In the genomic region with DNA sequence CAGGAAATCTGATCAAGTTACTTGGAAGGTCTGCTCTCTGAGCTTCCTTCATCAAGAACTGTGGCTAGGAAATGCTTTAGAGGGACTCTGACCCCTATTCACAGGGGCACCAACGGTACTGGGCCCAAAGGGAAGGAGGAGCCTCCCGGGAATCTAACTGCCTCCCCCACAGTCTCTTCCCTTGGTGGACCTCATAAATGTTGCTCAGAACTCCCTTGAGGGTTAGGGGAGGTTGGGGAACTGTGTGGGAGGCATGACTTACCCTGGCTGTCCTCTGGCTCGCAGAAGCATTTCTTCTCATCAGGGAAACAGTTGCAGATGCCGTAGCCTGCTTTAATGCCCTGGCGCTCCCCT, we compare ENCODE assay signal across 26 mouse cellular contexts. TPM values are rescaled to one million over a fixed set of nuclear protein-coding genes. Genes with fewer than 3 reads are reported as not detected.
DNase-seq lines count a peak whose midpoint lies in the region; ATAC-seq and TF ChIP-seq lines count a peak whose summit lies in the region.
"Had no signal": no experiment of that assay in that cellular context is flagged by ENCODE, and none has a peak within 500 bp of the region (broad histone marks: within the 10 kb centered on the region; RNA-seq: fewer than 3 reads in every experiment).

No protein-coding gene starts in this region.

- H3K9me3 ChIP-seq in intestine, embryonic 16.5 days (ENCODE audit: control insufficient read depth, low read length), result no peaks in the 10 kb centered on the region
- no peaks in the 10 kb centered on the region for H3K9me3 ChIP-seq in intestine, embryonic 15.5 days
- H3K9me3 ChIP-seq in kidney, postnatal 0 days (replicated peaks; ENCODE audit: low read length), result no peaks in the 10 kb centered on the region
- no peaks in the 10 kb centered on the region for H3K9me3 ChIP-seq in midbrain, postnatal 0 days (ENCODE audit: low read length)
- no peaks in the 10 kb centered on the region for H3K9me3 ChIP-seq in midbrain, embryonic 10.5 days (replicated peaks)
- H3K9me3 ChIP-seq: forebrain, embryonic 10.5 days; forebrain, embryonic 13.5 days; G1E; hindbrain, embryonic 10.5 days; hindbrain, embryonic 13.5 days had no signal

- TF ChIP-seq CTCF in kidney, postnatal 0 days (IDR thresholded peaks at IDR 0.05; ENCODE audit: low read depth), result no peak
- TF ChIP-seq CTCF in midbrain, postnatal 0 days (IDR thresholded peaks at IDR 0.05), result no peak

- H3K4me1 ChIP-seq in intestine, embryonic 16.5 days (ENCODE audit: control insufficient read depth, insufficient read depth, low read length), result no peaks in the 10 kb centered on the region
- no peaks in the 10 kb centered on the region for H3K4me1 ChIP-seq in intestine, embryonic 15.5 days (replicated peaks)
- 0 out of 2 replicates have a peak, but pooled peaks cover 6% of the 10 kb centered on the region for H3K4me1 ChIP-seq in kidney, postnatal 0 days (replicated peaks; ENCODE audit: insufficient read depth, low read length)
- no peaks in the 10 kb centered on the region for H3K4me1 ChIP-seq in midbrain, postnatal 0 days (ENCODE audit: insufficient read depth, low read length)
- no peaks in the 10 kb centered on the region for H3K4me1 ChIP-seq in midbrain, embryonic 10.5 days
- H3K4me1 ChIP-seq: forebrain, embryonic 10.5 days; forebrain, embryonic 13.5 days; hindbrain, embryonic 10.5 days; hindbrain, embryonic 13.5 days had no signal

- DNase-seq in kidney, postnatal 0 days (ENCODE audit: low spot score), result peak; percentile 65
- DNase-seq in kidney, adult 18-20 months, result no peak
- DNase-seq in midbrain, postnatal 0 days (ENCODE audit: low spot score), result no peak
- DNase-seq in midbrain, embryonic 10.5 days (ENCODE audit: low spot score), result no peak
- DNase-seq: adrenal gland, postnatal 10 days; adrenal gland, postnatal 36 days; B cell, adult 2 months; cerebellum, adult 18-20 months; cerebellum, adult 9-10 months; cerebellum, postnatal 14 days; gastrocnemius, postnatal 10 days; gastrocnemius, postnatal 36 days; heart, postnatal 36 days had no signal

- H3K4me2 ChIP-seq in intestine, embryonic 16.5 days (ENCODE audit: low read depth, low read length), result no peak overlapping the region
- no peak overlapping the region for H3K4me2 ChIP-seq in intestine, embryonic 15.5 days (replicated peaks)
- no peak overlapping the region for H3K4me2 ChIP-seq in kidney, postnatal 0 days (ENCODE audit: low read length)
- H3K4me2 ChIP-seq in midbrain, postnatal 0 days (ENCODE audit: low read depth, low read length, poor library complexity, severe bottlenecking), result no peak overlapping the region
- H3K4me2 ChIP-seq: forebrain, embryonic 13.5 days; heart, embryonic 11.5 days; hindbrain, embryonic 13.5 days had no signal

- no peaks in the 10 kb centered on the region for H3K36me3 ChIP-seq in intestine, embryonic 16.5 days (ENCODE audit: control insufficient read depth, insufficient read depth, low read length)
- H3K36me3 ChIP-seq in intestine, embryonic 15.5 days, result no peaks in the 10 kb centered on the region
- no peaks in the 10 kb centered on the region for H3K36me3 ChIP-seq in kidney, postnatal 0 days (ENCODE audit: insufficient read depth, low read length)
- H3K36me3 ChIP-seq in midbrain, postnatal 0 days (ENCODE audit: insufficient read depth, low read length), result peaks cover 10% of the 10 kb centered on the region; the same call in 1 of the 2 replicates
- H3K36me3 ChIP-seq in midbrain, embryonic 10.5 days, result no peaks in the 10 kb centered on the region
- H3K36me3 ChIP-seq: forebrain, embryonic 10.5 days; G1E; hindbrain, embryonic 10.5 days; hindbrain, embryonic 13.5 days had no signal

- no peak overlapping the region for H3K9ac ChIP-seq in intestine, embryonic 16.5 days (ENCODE audit: low read depth, low read length)
- H3K9ac ChIP-seq in intestine, embryonic 15.5 days, result no peak overlapping the region
- H3K9ac ChIP-seq in kidney, postnatal 0 days (ENCODE audit: low read depth, low read length), result no peak overlapping the region
- 0 out of 2 replicates have a peak overlapping the region, but pooled peaks have one; percentile 8 for H3K9ac ChIP-seq in midbrain, postnatal 0 days (replicated peaks; ENCODE audit: low read length, poor library complexity, severe bottlenecking)
- H3K9ac ChIP-seq: forebrain, embryonic 13.5 days; hindbrain, embryonic 13.5 days had no signal

- peak; percentile 64 for ATAC-seq in intestine, embryonic 16.5 days
- ATAC-seq in intestine, embryonic 15.5 days, result no peak; the same call in 1 of the 2 replicates
- ATAC-seq in kidney, postnatal 0 days (replicated peaks; ENCODE audit: low FRiP score, low read depth), result no peak
- ATAC-seq in midbrain, postnatal 0 days (ENCODE audit: low FRiP score), result no peak
- ATAC-seq: forebrain, embryonic 13.5 days; forebrain, embryonic 16.5 days; hindbrain, embryonic 16.5 days; Patski had no signal

- no peaks in the 10 kb centered on the region for H3K27me3 ChIP-seq in intestine, embryonic 16.5 days (replicated peaks; ENCODE audit: control insufficient read depth, insufficient read depth, low read length)
- H3K27me3 ChIP-seq in intestine, embryonic 15.5 days (replicated peaks), result no peaks in the 10 kb centered on the region
- no peaks in the 10 kb centered on the region for H3K27me3 ChIP-seq in kidney, postnatal 0 days (ENCODE audit: insufficient read depth, low read length)
- H3K27me3 ChIP-seq in midbrain, postnatal 0 days (ENCODE audit: insufficient read depth, low read length), result no peaks in the 10 kb centered on the region
- H3K27me3 ChIP-seq in midbrain, embryonic 10.5 days (ENCODE audit: low read depth, poor library complexity, severe bottlenecking), result no peaks in the 10 kb centered on the region
- H3K27me3 ChIP-seq: forebrain, embryonic 13.5 days; hindbrain, embryonic 13.5 days had no signal

- no peak overlapping the region for H3K27ac ChIP-seq in intestine, embryonic 16.5 days (ENCODE audit: low read length)
- H3K27ac ChIP-seq in intestine, embryonic 15.5 days, result no peak overlapping the region
- H3K27ac ChIP-seq in kidney, postnatal 0 days, result no peak overlapping the region
- H3K27ac ChIP-seq in midbrain, postnatal 0 days (ENCODE audit: low read depth, low read length), result no peak overlapping the region
- no peak overlapping the region for H3K27ac ChIP-seq in midbrain, embryonic 10.5 days (replicated peaks)
- H3K27ac ChIP-seq: forebrain, embryonic 10.5 days; forebrain, embryonic 13.5 days; hindbrain, embryonic 10.5 days; hindbrain, embryonic 13.5 days had no signal

- WGBS in intestine, embryonic 16.5 days, result 70% methylated on average over 5 of the region's 5 CpGs
- WGBS in intestine, embryonic 15.5 days, result 72% methylated on average over 5 of the region's 5 CpGs
- WGBS in kidney, postnatal 0 days, result 33% methylated on average over 5 of the region's 5 CpGs
- 82% methylated on average over 5 of the region's 5 CpGs for whole genome bisulfite sequencing in midbrain, postnatal 0 days
- 93% methylated on average over 5 of the region's 5 CpGs for WGBS in midbrain, embryonic 10.5 days

- no peak overlapping the region for H3K4me3 ChIP-seq in intestine, embryonic 16.5 days (ENCODE audit: low read length)
- no peak overlapping the region for H3K4me3 ChIP-seq in intestine, embryonic 15.5 days (replicated peaks)
- H3K4me3 ChIP-seq in kidney, postnatal 0 days (replicated peaks; ENCODE audit: low read depth, low read length), result no peak overlapping the region
- no peak overlapping the region for H3K4me3 ChIP-seq in midbrain, postnatal 0 days (ENCODE audit: low read depth, low read length)
- no peak overlapping the region for H3K4me3 ChIP-seq in midbrain, embryonic 10.5 days
- H3K4me3 ChIP-seq: forebrain, embryonic 10.5 days; forebrain, embryonic 13.5 days; hindbrain, embryonic 10.5 days; hindbrain, embryonic 13.5 days had no signal

RNA-seq across cellular contexts. Expression of gene Ret, which starts 23.6 kb away (rescaled TPM):
- polyA plus RNA-seq in intestine, embryonic 16.5 days (2015; fragmentation: Nextera tagmentation; extraction: Ambion mirVana), result 11.0 and 12.3 TPM in 2 replicates
- polyA plus RNA-seq in intestine, embryonic 15.5 days (2015; fragmentation: Nextera tagmentation; extraction: Ambion mirVana), result 14.7 and 16.7 TPM in 2 replicates
- 10.1 and 11.1 TPM in 2 replicates for polyA plus RNA-seq in kidney, postnatal 0 days (2015; fragmentation: Nextera tagmentation; extraction: Ambion mirVana)
- 24.6 and 27.1 TPM in 2 replicates for total RNA-seq in midbrain, postnatal 0 days (2014; rRNA removed)
- polyA plus RNA-seq in midbrain, postnatal 0 days (2015; fragmentation: Nextera tagmentation; extraction: Ambion mirVana), result 7.1 and 8.5 TPM in 2 replicates
- 1.2 and 2.1 TPM in 2 replicates for polyA plus RNA-seq in midbrain, embryonic 10.5 days (2016; fragmentation: Nextera tagmentation; extraction: Ambion mirVana)
- total RNA-seq: CH12.LX; granulocyte monocyte progenitor cell, adult 5-6 weeks had no signal
- polyA plus RNA-seq: G1E had no signal

RNA-seq across cellular contexts. Expression of gene Csgalnact2, which starts 35.0 kb away (rescaled TPM):
- 8.6 and 9.3 TPM in 2 replicates for polyA plus RNA-seq in intestine, embryonic 16.5 days (2015; fragmentation: Nextera tagmentation; extraction: Ambion mirVana)
- polyA plus RNA-seq in intestine, embryonic 15.5 days (2015; fragmentation: Nextera tagmentation; extraction: Ambion mirVana), result 10.4 and 12.1 TPM in 2 replicates
- polyA plus RNA-seq in kidney, postnatal 0 days (2015; fragmentation: Nextera tagmentation; extraction: Ambion mirVana), result 19.7 and 20.1 TPM in 2 replicates
- 13.0 and 15.8 TPM in 2 replicates for total RNA-seq in midbrain, postnatal 0 days (2014; rRNA removed)
- polyA plus RNA-seq in midbrain, postnatal 0 days (2015; fragmentation: Nextera tagmentation; extraction: Ambion mirVana), result 10.8 and 11.0 TPM in 2 replicates
- polyA plus RNA-seq in midbrain, embryonic 10.5 days (2016; fragmentation: Nextera tagmentation; extraction: Ambion mirVana), result 6.3 and 6.5 TPM in 2 replicates
